ENCODE assay signal across 14 mouse cellular contexts in genomic region chr2:35674431-35674830, GRCm38 (mm10).
"Had no signal": no experiment of that assay in that cellular context is flagged by ENCODE, and none has a peak within 500 bp of the region (broad histone marks: within the 10 kb centered on the region; RNA-seq: fewer than 3 reads in every experiment).

No protein-coding gene starts in this region.

- H3K27me3 ChIP-seq: lung, embryonic 15.5 days; midbrain, embryonic 12.5 days; neural tube, embryonic 12.5 days; stomach, embryonic 15.5 days had no signal

- H3K4me3 ChIP-seq: lung, embryonic 15.5 days; midbrain, embryonic 10.5 days; midbrain, embryonic 12.5 days; neural tube, embryonic 12.5 days; stomach, embryonic 15.5 days had no signal

- H3K9ac ChIP-seq: lung, embryonic 15.5 days; midbrain, embryonic 12.5 days; neural tube, embryonic 12.5 days; stomach, embryonic 15.5 days had no signal

- ATAC-seq: midbrain, embryonic 16.5 days had no signal

- H3K27ac ChIP-seq: midbrain, embryonic 10.5 days; midbrain, embryonic 12.5 days; neural tube, embryonic 12.5 days; stomach, embryonic 15.5 days had no signal

- DNase-seq: lung, adult 2 months; lung, postnatal 10 days; lung, postnatal 4 days; midbrain, embryonic 14.5 days; right cerebral cortex, postnatal 14 days; thymus, adult 18-20 months; thymus, postnatal 14 days; thymus, postnatal 4 days had no signal

- H3K36me3 ChIP-seq: lung, embryonic 15.5 days; neural tube, embryonic 12.5 days; stomach, embryonic 15.5 days had no signal

- H3K9me3 ChIP-seq: lung, embryonic 15.5 days; midbrain, embryonic 10.5 days; midbrain, embryonic 12.5 days; neural tube, embryonic 12.5 days; stomach, embryonic 15.5 days had no signal

- H3K4me2 ChIP-seq: lung, embryonic 15.5 days; midbrain, embryonic 12.5 days; neural tube, embryonic 12.5 days; stomach, embryonic 15.5 days had no signal
